Mouse (Mus musculus): ENCODE measurements around the gene Nmral1. TPM values are rescaled to one million over a fixed set of nuclear protein-coding genes. Genes with fewer than 3 reads are reported as not detected.

Gene Nmral1
- polyA plus RNA-seq, 1 experiment from 2014 or later, result 24.1 TPM

GRCm38 (mm10) chr16:4670317-4670716 is 48.8 kb downstream of the Nmral1 start:
- Histone ChIP-seq H3K4me2 (ENCODE audit: low read depth, low read length) (no peak overlapping the region), H3K9ac (replicated peaks) (no peak overlapping the region), H3K4me1 (ENCODE audit: insufficient read depth) (peaks cover 2% of the 10 kb centered on the region; the same call in 1 of the 2 replicates), H3K27ac (ENCODE audit: low read depth) (no peak overlapping the region), H3K9me3 (ENCODE audit: low read length) (no peaks in the 10 kb centered on the region), H3K36me3 (replicated peaks; ENCODE audit: insufficient read depth, low read length) (peaks cover 66% of the 10 kb centered on the region), H3K27me3 (ENCODE audit: insufficient read depth, low read length) (no peaks in the 10 kb centered on the region), H3K4me3 (ENCODE audit: low read depth, low read length) (no peak overlapping the region)
- DNase-seq, result no peak
- 72% methylated on average over 5 of the region's 5 CpGs for WGBS (ENCODE audit: insufficient replicate concordance)
- TF ChIP-seq EP300 (IDR thresholded peaks at IDR 0.05; ENCODE audit: low read depth), result no peak
- no peak for TF ChIP-seq CTCF (IDR thresholded peaks at IDR 0.05; ENCODE audit: low read depth)
- ATAC-seq, result 0 out of 2 replicates have a peak, but pooled peaks have one; percentile 18

- no peak overlapping the region for H3K4me3 ChIP-seq (ENCODE audit: low read depth, low read length)
- no peaks in the 10 kb centered on the region for H3K9me3 ChIP-seq (ENCODE audit: low read length)
- peak; percentile 86 for DNase-seq
- H3K36me3 ChIP-seq (replicated peaks; ENCODE audit: insufficient read depth, low read length), result peaks cover 63% of the 10 kb centered on the region
- no peak overlapping the region for H3K4me2 ChIP-seq (ENCODE audit: low read depth, low read length)
- no peak overlapping the region for H3K9ac ChIP-seq (replicated peaks)
- ATAC-seq, result peak; percentile 84
- no peaks in the 10 kb centered on the region for H3K4me1 ChIP-seq (ENCODE audit: insufficient read depth)
- no peak for TF ChIP-seq EP300 (IDR thresholded peaks at IDR 0.05; ENCODE audit: low read depth)
- TF ChIP-seq CTCF (IDR thresholded peaks at IDR 0.05; ENCODE audit: low read depth), result peak; percentile 94
- H3K27me3 ChIP-seq (ENCODE audit: insufficient read depth, low read length), result no peaks in the 10 kb centered on the region
- 30% methylated on average over 3 of the region's 3 CpGs for WGBS (ENCODE audit: insufficient replicate concordance)
- H3K27ac ChIP-seq (ENCODE audit: low read depth), result no peak overlapping the region
These were observed 51.9 kb downstream of the Nmral1 start for GRCm38 (mm10) chr16:4667190-4667808.

GRCm38 (mm10) chr16:4665726-4666125 is 53.4 kb downstream of the Nmral1 start:
- Histone ChIP-seq H3K36me3 (replicated peaks; ENCODE audit: insufficient read depth, low read length) (peaks cover 68% of the 10 kb centered on the region), H3K9ac (replicated peaks) (no peak overlapping the region), H3K4me1 (ENCODE audit: insufficient read depth) (no peaks in the 10 kb centered on the region), H3K27me3 (ENCODE audit: insufficient read depth, low read length) (no peaks in the 10 kb centered on the region), H3K9me3 (ENCODE audit: low read length) (no peaks in the 10 kb centered on the region), H3K27ac (ENCODE audit: low read depth) (no peak overlapping the region), H3K4me2 (ENCODE audit: low read depth, low read length) (no peak overlapping the region), H3K4me3 (ENCODE audit: low read depth, low read length) (no peak overlapping the region)
- no peak for ATAC-seq
- no peak for DNase-seq
- TF ChIP-seq CTCF (IDR thresholded peaks at IDR 0.05; ENCODE audit: low read depth) (no peak), EP300 (IDR thresholded peaks at IDR 0.05; ENCODE audit: low read depth) (no peak)
- 83% methylated on average over 2 of the region's 2 CpGs for WGBS (ENCODE audit: insufficient replicate concordance)

GRCm38 (mm10) chr16:4663806-4664205 is 55.4 kb downstream of the Nmral1 start:
- H3K36me3 ChIP-seq (replicated peaks; ENCODE audit: insufficient read depth, low read length), result peaks cover 59% of the 10 kb centered on the region
- 78% methylated on average over 2 of the region's 2 CpGs for WGBS (ENCODE audit: insufficient replicate concordance)
- no peaks in the 10 kb centered on the region for H3K4me1 ChIP-seq (ENCODE audit: insufficient read depth)

GRCm38 (mm10) chr16:4661605-4662004 is 57.6 kb downstream of the Nmral1 start:
- WGBS (ENCODE audit: insufficient replicate concordance), result 86% methylated on average over 2 of the region's 2 CpGs
- H3K4me3 ChIP-seq (ENCODE audit: low read depth, low read length), result no peak overlapping the region
- no peaks in the 10 kb centered on the region for H3K9me3 ChIP-seq (ENCODE audit: low read length)
- no peak for ATAC-seq
- H3K27me3 ChIP-seq (ENCODE audit: insufficient read depth, low read length), result no peaks in the 10 kb centered on the region
- DNase-seq, result no peak
- H3K27ac ChIP-seq (ENCODE audit: low read depth), result no peak overlapping the region
- H3K36me3 ChIP-seq (replicated peaks; ENCODE audit: insufficient read depth, low read length), result peaks cover 46% of the 10 kb centered on the region
- TF ChIP-seq EP300 (IDR thresholded peaks at IDR 0.05; ENCODE audit: low read depth), result no peak
- TF ChIP-seq CTCF (IDR thresholded peaks at IDR 0.05; ENCODE audit: low read depth), result no peak
- no peaks in the 10 kb centered on the region for H3K4me1 ChIP-seq (ENCODE audit: insufficient read depth)
- H3K4me2 ChIP-seq (ENCODE audit: low read depth, low read length), result no peak overlapping the region
- H3K9ac ChIP-seq (replicated peaks), result no peak overlapping the region

More at GRCm38 (mm10) chr16:4663806-4664205, 55.4 kb downstream of the Nmral1 start:
- no peak for ATAC-seq
- no peak for TF ChIP-seq EP300 (IDR thresholded peaks at IDR 0.05; ENCODE audit: low read depth)
- TF ChIP-seq CTCF (IDR thresholded peaks at IDR 0.05; ENCODE audit: low read depth), result no peak
- Histone ChIP-seq H3K9me3 (ENCODE audit: low read length) (no peaks in the 10 kb centered on the region), H3K4me2 (ENCODE audit: low read depth, low read length) (no peak overlapping the region), H3K9ac (replicated peaks) (no peak overlapping the region), H3K27me3 (ENCODE audit: insufficient read depth, low read length) (no peaks in the 10 kb centered on the region), H3K4me3 (ENCODE audit: low read depth, low read length) (no peak overlapping the region), H3K27ac (ENCODE audit: low read depth) (no peak overlapping the region)
- no peak for DNase-seq

Other genes with a start within 250 kb of the Nmral1 start
- 1.00 and 3.0 TPM in 2 replicates for gene Srl, start 177.5 kb downstream of the Nmral1 start, polyA plus RNA-seq (2015; fragmentation: Nextera tagmentation; extraction: Ambion mirVana)
- 3.9 and 5.6 TPM in 2 replicates for gene Tfap4, start 159.5 kb downstream of the Nmral1 start, polyA plus RNA-seq (2015; fragmentation: Nextera tagmentation; extraction: Ambion mirVana)
- 1.7 and 1.9 TPM in 2 replicates for gene Glis2, start 124.6 kb downstream of the Nmral1 start, polyA plus RNA-seq (2015; fragmentation: Nextera tagmentation; extraction: Ambion mirVana)
- gene Pam16, start 94.4 kb downstream of the Nmral1 start, polyA plus RNA-seq (2015; fragmentation: Nextera tagmentation; extraction: Ambion mirVana), result 59.7 and 66.3 TPM in 2 replicates
- 1.6 and 1.9 TPM in 2 replicates for gene Vasn, start 79.4 kb downstream of the Nmral1 start, polyA plus RNA-seq (2015; fragmentation: Nextera tagmentation; extraction: Ambion mirVana)
- gene Dnaja3, start 79.4 kb downstream of the Nmral1 start, polyA plus RNA-seq (2015; fragmentation: Nextera tagmentation; extraction: Ambion mirVana), result 66.0 and 70.5 TPM in 2 replicates
- 6.8 and 10.3 TPM in 2 replicates for gene Coro7, start 39.6 kb downstream of the Nmral1 start, polyA plus RNA-seq (2015; fragmentation: Nextera tagmentation; extraction: Ambion mirVana)
- gene Hmox2, start 7.0 kb upstream of the Nmral1 start, polyA plus RNA-seq (2015; fragmentation: Nextera tagmentation; extraction: Ambion mirVana), result 56.8 and 57.7 TPM in 2 replicates
- gene Cdip1, start 70.9 kb upstream of the Nmral1 start, polyA plus RNA-seq (2015; fragmentation: Nextera tagmentation; extraction: Ambion mirVana), result 46.8 and 50.3 TPM in 2 replicates
- 0.09 TPM in 1 of 2 replicates, not detected in the other for gene 4930562C15Rik, start 116.1 kb upstream of the Nmral1 start, polyA plus RNA-seq (2015; fragmentation: Nextera tagmentation; extraction: Ambion mirVana)
- gene Ubald1, start 161.0 kb upstream of the Nmral1 start, polyA plus RNA-seq (2015; fragmentation: Nextera tagmentation; extraction: Ambion mirVana), result 15.6 and 16.7 TPM in 2 replicates
- gene Mgrn1, start 166.9 kb upstream of the Nmral1 start, polyA plus RNA-seq (2015; fragmentation: Nextera tagmentation; extraction: Ambion mirVana), result 34.8 and 36.7 TPM in 2 replicates
- gene Nudt16l1, start 219.4 kb upstream of the Nmral1 start, polyA plus RNA-seq (2015; fragmentation: Nextera tagmentation; extraction: Ambion mirVana), result 38.9 and 40.2 TPM in 2 replicates
- gene Anks3, start 244.8 kb upstream of the Nmral1 start, polyA plus RNA-seq (2015; fragmentation: Nextera tagmentation; extraction: Ambion mirVana), result 10.5 and 13.0 TPM in 2 replicates